Mouse (Mus musculus): Measurements from ENCODE around the gene Ptpn18. TPM values are rescaled to one million over a fixed set of nuclear protein-coding genes. Genes with fewer than 3 reads are reported as not detected.
A peak's percentile ranks its signal among the peaks of the same experiment; 100 is the strongest.
"Not testable (repeated sequence)": the region's sequence is repeated elsewhere in the genome, so short reads cannot be mapped to it uniquely, and the experiment has no call there.

Ptpn18 gene
- polyA plus RNA-seq, 1 experiment from 2014 or later: 12.5 TPM

DNA sequence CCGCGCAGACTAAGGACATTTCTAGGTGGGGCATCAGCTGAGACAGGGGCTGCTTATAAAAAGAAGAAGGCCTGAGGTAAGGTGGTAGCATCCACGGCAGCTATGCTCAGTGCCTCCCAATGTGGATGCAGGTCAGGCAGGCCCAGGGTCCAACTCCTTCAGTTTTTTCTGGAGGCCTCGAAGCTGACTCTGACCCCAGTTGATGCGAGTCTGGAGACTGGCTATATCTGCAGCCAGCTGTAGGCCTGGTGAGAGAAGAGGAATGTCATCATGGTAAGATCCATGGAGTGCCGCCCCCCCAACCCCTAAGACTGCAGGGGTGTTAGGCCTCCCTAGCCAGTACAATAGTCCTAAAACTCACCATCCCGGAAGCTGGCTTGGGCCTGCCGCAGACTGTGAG lies 22.2 kb upstream of the Ptpn18 start:
- not testable (repeated sequence) for H3K9ac ChIP-seq; H3K4me2 ChIP-seq (replicated peaks); H3K27me3 ChIP-seq; ATAC-seq (ENCODE audit: low FRiP score, low read depth); H3K27ac ChIP-seq; H3K4me3 ChIP-seq; H3K9me3 ChIP-seq
- peaks cover 15% of the 10 kb centered on the region for H3K36me3 ChIP-seq
- peaks cover 30% of the 10 kb centered on the region for H3K4me1 ChIP-seq
- WGBS: 93% methylated on average over 8 of the region's 8 CpGs

DNA sequence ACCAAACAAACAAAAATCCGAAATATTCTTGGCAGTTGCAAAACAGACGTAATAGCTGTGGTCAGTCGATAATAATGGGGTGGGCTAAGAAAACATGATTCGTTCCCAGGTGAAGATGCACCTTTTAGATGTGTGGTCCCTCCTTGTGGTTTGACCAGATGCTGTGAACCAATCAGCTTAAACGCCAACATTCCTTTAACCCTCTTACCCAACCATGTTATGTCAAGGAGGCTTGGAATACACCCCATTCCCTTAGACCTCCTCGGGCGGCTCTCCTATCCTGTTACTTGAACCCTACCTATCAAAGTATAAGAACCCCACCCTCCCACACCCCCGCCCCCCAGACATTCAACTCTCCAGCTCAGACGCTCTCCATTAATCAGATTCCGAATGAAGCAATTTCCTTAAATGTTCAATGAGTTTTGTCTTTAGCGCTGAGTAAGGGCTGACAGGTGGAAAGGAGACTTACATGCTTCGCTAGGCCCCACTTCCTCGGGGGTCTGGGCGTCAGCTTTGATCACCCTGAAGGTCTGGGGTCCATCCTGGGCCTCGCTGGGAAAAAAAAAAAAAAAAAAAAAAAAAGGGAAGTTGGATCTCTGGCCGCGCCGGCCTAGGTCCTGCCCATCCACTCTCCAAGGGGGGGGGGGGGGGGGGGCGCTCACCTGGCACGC lies 21.0 kb upstream of the Ptpn18 start:
- Histone ChIP-seq H3K4me3 (peak overlapping the region; percentile 66), H3K9me3 (no peaks in the 10 kb centered on the region), H3K4me1 (peaks cover 23% of the 10 kb centered on the region), H3K27me3 (no peaks in the 10 kb centered on the region), H3K9ac (peak overlapping the region; percentile 65), H3K4me2 (replicated peaks) (peak overlapping the region; percentile 67), H3K27ac (no peak overlapping the region), H3K36me3 (peaks cover 26% of the 10 kb centered on the region)
- no peak for ATAC-seq (ENCODE audit: low FRiP score, low read depth)
- 46% methylated on average over 16 of the region's 20 CpGs for WGBS

DNA sequence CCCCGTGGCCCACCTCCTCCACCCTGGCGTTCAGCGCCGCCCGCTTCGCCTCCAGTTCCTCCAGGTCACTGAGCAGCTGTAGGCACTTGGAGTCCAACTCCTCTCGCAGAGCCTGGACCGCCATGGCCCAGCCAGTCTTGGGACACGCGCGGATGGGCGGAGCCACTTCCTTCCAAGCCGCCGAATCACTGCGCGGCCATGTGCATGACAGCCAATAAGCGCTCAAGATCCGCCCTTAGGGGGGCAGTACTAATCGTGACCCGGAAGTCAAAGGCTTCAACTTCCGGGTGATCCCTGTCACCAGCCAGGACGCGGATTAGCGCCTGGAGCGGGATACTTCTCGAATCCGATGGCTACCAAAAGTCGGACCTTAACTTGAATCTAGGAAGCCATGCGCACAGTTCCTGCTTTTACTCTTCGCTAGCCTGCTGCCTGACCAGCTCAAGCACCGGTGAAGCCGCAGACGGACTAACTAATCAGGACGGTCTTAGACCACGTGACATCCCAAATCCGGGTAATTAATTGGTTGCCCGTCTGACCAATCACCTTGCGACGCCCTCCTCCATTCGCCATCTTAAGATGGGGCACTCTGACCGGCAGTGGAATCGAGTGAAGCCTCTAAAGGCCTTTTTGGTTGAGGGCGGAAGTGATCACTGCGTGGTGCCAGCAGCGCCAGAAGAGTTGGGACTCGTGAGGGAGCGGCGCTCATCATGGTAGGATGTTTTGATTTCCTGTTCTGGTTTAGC lies 20.2 kb upstream of the Ptpn18 start, which contains the start of the genes Ccdc115 and Imp4:
Gene Ccdc115, minus strand, starts transcription at position 458 of the 746 bp plus-strand sequence.
Gene Imp4, plus strand, starts transcription at position 637 of the 746 bp plus-strand sequence.
- H3K4me2 ChIP-seq (replicated peaks): peak within 1 kb of the TSS; percentile 79
- ATAC-seq (ENCODE audit: low FRiP score, low read depth): peak; percentile 96
- H3K9me3 ChIP-seq: no peaks in the 10 kb centered on the region
- peak within 1 kb of the TSS; percentile 66 for H3K4me3 ChIP-seq
- H3K36me3 ChIP-seq: peaks cover 35% of the 10 kb centered on the region
- no peaks in the 10 kb centered on the region for H3K27me3 ChIP-seq
- peaks cover 16% of the 10 kb centered on the region for H3K4me1 ChIP-seq
- under 1% methylated on average over 48 of the region's 48 CpGs for WGBS
- H3K27ac ChIP-seq: 0 out of 2 replicates have a peak within 1 kb of the TSS, but pooled peaks have one; percentile 16
- H3K9ac ChIP-seq: peak within 1 kb of the TSS; percentile 65

DNA sequence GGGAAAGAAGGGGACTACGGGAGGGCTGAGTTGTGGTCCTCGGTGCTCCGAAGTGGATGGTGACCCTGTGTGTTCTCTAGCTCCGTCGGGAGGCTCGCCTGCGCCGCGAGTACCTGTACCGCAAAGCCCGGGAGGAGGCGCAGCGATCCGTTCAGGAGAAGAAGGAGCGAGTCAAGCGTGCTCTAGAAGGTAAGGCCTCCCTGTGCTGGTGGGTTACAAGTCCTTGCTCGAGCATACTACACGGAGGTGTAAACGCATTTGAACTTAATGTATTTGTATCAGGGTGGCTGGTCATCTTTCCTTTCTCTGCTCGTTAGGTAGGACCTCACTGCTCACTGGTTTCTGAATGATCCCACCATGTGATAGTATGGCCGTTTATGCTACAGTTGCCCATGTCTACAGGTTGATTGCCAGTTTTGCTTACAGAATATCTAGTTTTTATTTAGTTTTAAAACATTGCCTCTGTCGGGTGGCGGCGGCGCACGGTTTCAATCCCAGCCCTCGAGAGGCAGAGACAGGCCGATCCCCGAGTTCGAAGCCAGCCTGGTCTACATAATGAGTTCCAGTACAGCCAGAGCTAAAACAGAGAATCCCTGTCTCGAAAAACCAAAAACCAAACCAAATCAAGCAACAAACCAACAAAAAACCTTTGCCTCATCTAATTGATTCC lies 19.5 kb upstream of the Ptpn18 start:
- Histone ChIP-seq H3K27me3 (no peaks in the 10 kb centered on the region), H3K27ac (0 out of 2 replicates have a peak overlapping the region, but pooled peaks have one; percentile 16), H3K9ac (peak overlapping the region; percentile 62), H3K4me3 (peak overlapping the region; percentile 66), H3K36me3 (peaks cover 42% of the 10 kb centered on the region), H3K4me2 (replicated peaks) (peak overlapping the region; percentile 79), H3K4me1 (peaks cover 16% of the 10 kb centered on the region), H3K9me3 (no peaks in the 10 kb centered on the region)
- peak; percentile 36 for ATAC-seq (ENCODE audit: low FRiP score, low read depth)
- WGBS: 7% methylated on average over 31 of the region's 31 CpGs

DNA sequence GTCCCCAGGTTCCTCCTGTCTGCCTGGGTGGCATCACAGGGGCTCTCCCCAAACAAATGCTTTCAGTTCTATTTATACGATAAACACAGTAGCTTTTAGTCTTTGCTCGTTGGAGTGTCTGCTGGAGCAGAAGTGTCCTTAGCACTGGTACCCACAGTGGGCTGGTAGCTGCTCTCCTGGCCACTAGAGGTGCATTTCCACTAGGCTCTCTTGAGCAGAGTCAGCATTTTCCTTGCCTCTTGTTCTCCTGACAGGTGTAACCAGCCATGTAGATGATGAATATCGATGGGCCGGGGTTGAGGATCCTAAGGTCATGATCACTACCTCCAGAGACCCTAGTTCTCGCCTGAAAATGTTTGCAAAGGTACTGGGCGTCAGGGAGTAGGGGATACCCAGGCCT lies 16.4 kb upstream of the Ptpn18 start:
- H3K27me3 ChIP-seq: no peaks in the 10 kb centered on the region
- WGBS: 91% methylated on average over 6 of the region's 6 CpGs
- no peak for ATAC-seq (ENCODE audit: low FRiP score, low read depth)
- H3K4me1 ChIP-seq: peaks cover 16% of the 10 kb centered on the region
- H3K9me3 ChIP-seq: no peaks in the 10 kb centered on the region
- no peak overlapping the region for H3K9ac ChIP-seq
- no peak overlapping the region for H3K4me2 ChIP-seq (replicated peaks)
- H3K27ac ChIP-seq: no peak overlapping the region
- H3K4me3 ChIP-seq: no peak overlapping the region
- H3K36me3 ChIP-seq: peaks cover 54% of the 10 kb centered on the region

DNA sequence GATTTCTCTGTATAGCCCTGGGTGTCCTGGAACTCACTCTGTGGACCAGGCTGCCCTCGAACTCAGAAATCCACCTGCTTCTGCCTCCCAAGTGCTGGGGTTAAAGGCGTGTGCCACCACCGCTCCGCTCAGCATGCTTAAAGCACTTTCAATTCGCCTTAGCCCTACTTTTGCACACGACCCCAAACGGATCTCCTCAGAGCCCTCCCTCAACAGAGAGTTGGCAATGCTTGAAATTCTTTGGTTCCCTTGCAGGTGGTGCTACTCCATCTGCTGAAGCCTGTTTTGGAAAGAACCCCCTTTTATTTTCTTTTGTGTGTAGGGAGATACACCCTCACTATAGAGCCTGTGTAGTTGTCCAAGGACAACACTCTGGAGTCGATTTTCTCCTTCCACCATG lies 1.1 kb upstream of the Ptpn18 start:
- peaks cover 52% of the 10 kb centered on the region for H3K27me3 ChIP-seq
- H3K4me1 ChIP-seq: peaks cover 10% of the 10 kb centered on the region
- H3K9me3 ChIP-seq: no peaks in the 10 kb centered on the region
- H3K4me3 ChIP-seq: no peak overlapping the region
- no peaks in the 10 kb centered on the region for H3K36me3 ChIP-seq
- no peak overlapping the region for H3K4me2 ChIP-seq (replicated peaks)
- 25% methylated on average over 8 of the region's 8 CpGs for WGBS
- no peak overlapping the region for H3K27ac ChIP-seq
- no peak for ATAC-seq (ENCODE audit: low FRiP score, low read depth)
- no peak overlapping the region for H3K9ac ChIP-seq

DNA sequence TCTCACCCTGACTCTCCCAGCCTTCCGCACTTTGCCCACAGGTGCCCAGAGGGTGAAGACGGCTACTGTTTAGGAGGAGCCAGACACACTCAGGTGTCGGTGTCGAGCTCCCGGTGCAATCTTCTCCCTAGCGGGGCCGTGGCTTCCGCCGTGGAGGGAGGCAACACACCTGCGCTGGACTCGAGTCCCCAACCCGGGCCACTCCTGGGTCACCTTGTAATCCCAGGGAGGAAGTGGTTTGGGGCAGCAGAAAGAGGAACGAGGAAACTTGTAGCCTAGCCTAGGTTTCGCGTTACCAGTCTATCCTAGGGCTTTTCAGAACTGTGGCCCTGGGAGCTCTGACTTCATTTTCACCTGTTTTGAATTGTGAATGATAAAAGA lies 489 bp downstream of the Ptpn18 start:
- Histone ChIP-seq H3K9me3 (no peaks in the 10 kb centered on the region), H3K4me2 (replicated peaks) (peak overlapping the region; percentile 79), H3K27me3 (peaks cover 52% of the 10 kb centered on the region), H3K4me3 (peak overlapping the region; percentile 60), H3K36me3 (no peaks in the 10 kb centered on the region), H3K4me1 (peaks cover 10% of the 10 kb centered on the region), H3K9ac (peak overlapping the region; percentile 62), H3K27ac (no peak overlapping the region)
- no peak; the same call in 1 of the 2 replicates for ATAC-seq (ENCODE audit: low FRiP score, low read depth)
- 1% methylated on average over 15 of the region's 15 CpGs for WGBS

DNA sequence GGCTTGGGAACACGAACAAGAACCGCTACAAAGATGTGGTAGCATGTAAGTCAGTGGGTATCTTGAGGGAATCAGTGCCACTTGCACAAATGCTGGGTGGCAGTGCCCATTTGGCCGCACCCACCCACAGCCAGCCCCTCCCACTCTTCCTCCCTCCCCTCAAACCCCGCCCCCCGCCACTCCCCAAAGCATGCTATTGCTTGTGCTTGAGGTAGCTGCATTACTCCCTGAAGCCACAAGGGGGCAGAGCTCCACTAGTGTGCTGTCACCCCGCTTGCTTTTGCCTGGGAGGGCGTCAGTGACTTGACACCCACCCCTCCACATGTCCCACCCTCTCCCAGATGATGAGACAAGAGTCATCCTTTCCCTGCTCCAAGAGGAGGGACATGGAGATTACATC lies 3.2 kb downstream of the Ptpn18 start:
- Histone ChIP-seq H3K27ac (no peak overlapping the region), H3K4me2 (replicated peaks) (no peak overlapping the region), H3K36me3 (no peaks in the 10 kb centered on the region), H3K9me3 (no peaks in the 10 kb centered on the region), H3K4me3 (no peak overlapping the region), H3K9ac (no peak overlapping the region), H3K4me1 (peaks cover 10% of the 10 kb centered on the region), H3K27me3 (peaks cover 43% of the 10 kb centered on the region)
- no peak for ATAC-seq (ENCODE audit: low FRiP score, low read depth)
- 15% methylated on average over 7 of the region's 7 CpGs for WGBS

DNA sequence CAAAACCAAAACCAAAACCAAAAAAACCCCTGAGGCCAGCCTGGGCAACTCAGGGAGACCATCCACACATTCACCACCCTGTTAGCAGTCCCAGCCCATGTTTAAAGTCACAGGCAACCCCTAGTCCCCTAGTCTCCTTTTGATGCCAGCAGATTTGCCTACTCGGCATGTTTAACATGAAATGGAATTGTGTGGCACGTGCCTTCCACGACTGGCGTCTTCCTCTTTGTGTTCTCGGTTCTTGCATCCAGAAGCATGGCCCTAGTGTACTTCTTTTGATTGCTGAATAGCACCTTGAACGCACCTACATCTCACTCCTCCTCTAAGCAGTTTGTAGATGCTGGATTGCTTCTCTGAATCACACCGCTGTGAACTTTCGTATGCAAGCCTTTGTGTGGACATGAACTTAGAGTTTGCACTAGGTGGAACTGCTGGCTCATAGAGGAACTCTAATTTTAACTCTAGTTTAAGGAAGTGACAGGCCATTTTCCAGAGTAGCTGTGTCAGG lies 4.8 kb downstream of the Ptpn18 start:
- no peak overlapping the region for H3K27ac ChIP-seq
- no peaks in the 10 kb centered on the region for H3K36me3 ChIP-seq
- no peak overlapping the region for H3K4me2 ChIP-seq (replicated peaks)
- peaks cover 6% of the 10 kb centered on the region for H3K4me1 ChIP-seq
- no peak for ATAC-seq (ENCODE audit: low FRiP score, low read depth)
- H3K27me3 ChIP-seq: peaks cover 27% of the 10 kb centered on the region
- H3K4me3 ChIP-seq: no peak overlapping the region
- no peak overlapping the region for H3K9ac ChIP-seq
- 85% methylated on average over 8 of the region's 8 CpGs for WGBS
- no peaks in the 10 kb centered on the region for H3K9me3 ChIP-seq

DNA sequence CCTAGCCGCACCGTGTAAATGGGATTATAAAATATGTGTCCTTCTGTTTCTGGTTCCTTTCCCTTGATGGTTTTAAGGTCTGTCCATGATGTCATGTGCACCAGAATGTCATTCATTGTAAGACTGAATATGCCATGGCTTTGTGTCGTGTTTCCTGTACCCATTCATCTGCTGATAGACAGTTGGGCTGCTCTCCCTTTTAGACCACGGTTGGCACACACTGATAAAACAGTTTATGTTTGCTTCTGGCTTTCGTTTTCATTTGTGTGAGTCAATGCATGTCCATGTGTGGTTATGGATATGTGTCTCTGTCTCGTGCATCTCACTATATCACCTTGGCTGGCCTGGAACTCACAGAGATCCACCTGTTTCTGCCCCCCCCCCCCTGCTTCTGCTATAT lies 5.9 kb downstream of the Ptpn18 start:
- H3K4me3 ChIP-seq: no peak overlapping the region
- no peaks in the 10 kb centered on the region for H3K9me3 ChIP-seq
- no peaks in the 10 kb centered on the region for H3K36me3 ChIP-seq
- H3K9ac ChIP-seq: no peak overlapping the region
- no peak overlapping the region for H3K4me2 ChIP-seq (replicated peaks)
- 73% methylated on average over 6 of the region's 6 CpGs for WGBS
- no peak overlapping the region for H3K27ac ChIP-seq
- ATAC-seq (ENCODE audit: low FRiP score, low read depth): no peak
- no peaks in the 10 kb centered on the region for H3K4me1 ChIP-seq
- peaks cover 19% of the 10 kb centered on the region for H3K27me3 ChIP-seq

DNA sequence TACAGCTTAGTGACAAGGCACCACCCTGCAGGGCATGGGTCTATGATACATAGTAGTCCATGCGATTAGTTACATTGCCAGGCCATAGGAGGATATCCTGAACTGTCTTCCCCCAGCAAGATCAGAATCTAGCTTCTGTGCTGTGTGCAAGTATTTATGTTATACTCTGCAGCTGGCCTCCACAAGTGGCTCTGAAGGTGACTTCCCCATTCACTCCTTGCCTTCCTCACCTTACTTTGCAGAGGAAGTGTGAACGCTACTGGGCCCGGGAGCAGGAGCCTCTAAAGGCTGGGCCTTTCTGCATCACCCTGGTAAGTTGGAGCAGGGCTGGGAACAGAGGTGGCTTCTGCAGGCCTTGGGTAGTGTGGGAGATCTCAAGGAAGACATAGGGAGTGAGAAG lies 8.5 kb downstream of the Ptpn18 start:
- 58% methylated on average over 3 of the region's 3 CpGs for WGBS
- no peaks in the 10 kb centered on the region for H3K9me3 ChIP-seq
- no peak for ATAC-seq (ENCODE audit: low FRiP score, low read depth)
- no peak overlapping the region for H3K27ac ChIP-seq
- H3K36me3 ChIP-seq: no peaks in the 10 kb centered on the region
- no peak overlapping the region for H3K4me2 ChIP-seq (replicated peaks)
- H3K4me1 ChIP-seq: peaks cover 6% of the 10 kb centered on the region; the same call in 1 of the 2 replicates
- no peak overlapping the region for H3K9ac ChIP-seq
- H3K4me3 ChIP-seq: no peak overlapping the region
- peaks cover 10% of the 10 kb centered on the region for H3K27me3 ChIP-seq

DNA sequence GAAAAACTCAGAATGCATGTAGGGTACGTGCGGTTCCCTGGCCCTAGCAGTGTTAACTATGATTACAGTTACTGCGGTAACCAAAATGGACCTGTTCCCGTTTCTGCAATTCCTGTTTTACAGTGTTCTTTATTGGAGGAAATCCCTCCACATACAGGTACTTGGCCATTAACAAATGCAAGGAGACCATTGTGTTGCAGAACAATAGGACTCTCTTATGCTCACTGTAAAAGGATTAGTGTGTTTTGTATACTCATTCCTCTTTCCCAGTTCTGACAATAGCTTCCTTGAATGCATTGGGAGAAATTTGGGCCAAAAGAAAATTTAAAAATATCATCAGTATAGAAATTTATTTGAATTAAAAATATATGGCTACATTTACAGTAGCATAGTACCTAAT lies 8.9 kb downstream of the Ptpn18 start:
- WGBS: 84% methylated on average over 4 of the region's 4 CpGs
- no peak overlapping the region for H3K4me2 ChIP-seq (replicated peaks)
- H3K36me3 ChIP-seq: no peaks in the 10 kb centered on the region
- no peak for ATAC-seq (ENCODE audit: low FRiP score, low read depth)
- peaks cover 10% of the 10 kb centered on the region for H3K27me3 ChIP-seq
- H3K9me3 ChIP-seq: no peaks in the 10 kb centered on the region
- no peak overlapping the region for H3K9ac ChIP-seq
- H3K4me1 ChIP-seq: peaks cover 10% of the 10 kb centered on the region; the same call in 1 of the 2 replicates
- no peak overlapping the region for H3K27ac ChIP-seq
- H3K4me3 ChIP-seq: no peak overlapping the region

Data from limb, embryonic 13.5 days (tissue).